Mouse (Mus musculus): ENCODE measurements around the gene Sart3. TPM values are rescaled to one million over a fixed set of nuclear protein-coding genes. Genes with fewer than 3 reads are reported as not detected.

Gene Sart3
- polyA plus RNA-seq, 1 experiment from 2014 or later = 30.5 TPM

GRCm38 (mm10) chr5:113810111-113810510, 37.8 kb upstream of the Sart3 start:
- Histone ChIP-seq H3K9ac (replicated peaks; ENCODE audit: low read depth, low read length) (no peak overlapping the region), H3K4me1 (ENCODE audit: control insufficient read depth, insufficient read depth, low read length) (peaks cover 4% of the 10 kb centered on the region), H3K4me3 (ENCODE audit: low read depth, low read length) (no peak overlapping the region), H3K27ac (ENCODE audit: low read length) (no peak overlapping the region), H3K36me3 (ENCODE audit: control insufficient read depth, insufficient read depth, low read length) (no peaks in the 10 kb centered on the region), H3K9me3 (ENCODE audit: control insufficient read depth, low read depth, low read length) (peaks cover 8% of the 10 kb centered on the region; the same call in 1 of the 2 replicates), H3K4me2 (replicated peaks; ENCODE audit: low read depth, low read length) (no peak overlapping the region), H3K27me3 (ENCODE audit: control insufficient read depth, insufficient read depth, low read length) (no peaks in the 10 kb centered on the region)
- no peak for ATAC-seq (ENCODE audit: insufficient number of reproducible peaks, insufficient read depth, low FRiP score, low read depth)
- 84% methylated on average over 4 of the region's 4 CpGs for WGBS

- no peaks in the 10 kb centered on the region for H3K36me3 ChIP-seq (ENCODE audit: control insufficient read depth, insufficient read depth, low read length)
- no peak overlapping the region; the same call in 1 of the 2 replicates for H3K27ac ChIP-seq (ENCODE audit: low read length)
- no peak overlapping the region for H3K4me2 ChIP-seq (replicated peaks; ENCODE audit: low read depth, low read length)
- H3K9ac ChIP-seq (replicated peaks; ENCODE audit: low read depth, low read length) = no peak overlapping the region
- no peaks in the 10 kb centered on the region for H3K27me3 ChIP-seq (ENCODE audit: control insufficient read depth, insufficient read depth, low read length)
- H3K4me1 ChIP-seq (ENCODE audit: control insufficient read depth, insufficient read depth, low read length) = peaks cover 4% of the 10 kb centered on the region
- 43% methylated on average over 2 of the region's 2 CpGs for WGBS
- no peak overlapping the region for H3K4me3 ChIP-seq (ENCODE audit: low read depth, low read length)
- ATAC-seq (ENCODE audit: insufficient number of reproducible peaks, insufficient read depth, low FRiP score, low read depth) = peak; percentile 14; the same call in 1 of the 2 replicates
- peaks cover 8% of the 10 kb centered on the region; the same call in 1 of the 2 replicates for H3K9me3 ChIP-seq (ENCODE audit: control insufficient read depth, low read depth, low read length)
Measured at GRCm38 (mm10) chr5:113808177-113808576, 35.9 kb upstream of the Sart3 start.

GRCm38 (mm10) chr5:113807712-113808111, 35.4 kb upstream of the Sart3 start:
- ATAC-seq (ENCODE audit: insufficient number of reproducible peaks, insufficient read depth, low FRiP score, low read depth) = no peak; the same call in 1 of the 2 replicates
- peaks cover 8% of the 10 kb centered on the region; the same call in 1 of the 2 replicates for H3K9me3 ChIP-seq (ENCODE audit: control insufficient read depth, low read depth, low read length)
- no peak overlapping the region for H3K4me3 ChIP-seq (ENCODE audit: low read depth, low read length)
- WGBS = 60% methylated on average over 9 of the region's 9 CpGs
- peaks cover 4% of the 10 kb centered on the region for H3K4me1 ChIP-seq (ENCODE audit: control insufficient read depth, insufficient read depth, low read length)
- no peaks in the 10 kb centered on the region for H3K36me3 ChIP-seq (ENCODE audit: control insufficient read depth, insufficient read depth, low read length)
- H3K9ac ChIP-seq (replicated peaks; ENCODE audit: low read depth, low read length) = no peak overlapping the region
- no peak overlapping the region; the same call in 1 of the 2 replicates for H3K27ac ChIP-seq (ENCODE audit: low read length)
- H3K27me3 ChIP-seq (ENCODE audit: control insufficient read depth, insufficient read depth, low read length) = no peaks in the 10 kb centered on the region
- no peak overlapping the region for H3K4me2 ChIP-seq (replicated peaks; ENCODE audit: low read depth, low read length)

GRCm38 (mm10) chr5:113806414-113806813, 34.1 kb upstream of the Sart3 start:
- ATAC-seq (ENCODE audit: insufficient number of reproducible peaks, insufficient read depth, low FRiP score, low read depth) = no peak
- peaks cover 5% of the 10 kb centered on the region; the same call in 1 of the 2 replicates for H3K9me3 ChIP-seq (ENCODE audit: control insufficient read depth, low read depth, low read length)
- no peaks in the 10 kb centered on the region for H3K36me3 ChIP-seq (ENCODE audit: control insufficient read depth, insufficient read depth, low read length)
- H3K27me3 ChIP-seq (ENCODE audit: control insufficient read depth, insufficient read depth, low read length) = no peaks in the 10 kb centered on the region
- H3K4me1 ChIP-seq (ENCODE audit: control insufficient read depth, insufficient read depth, low read length) = peaks cover 4% of the 10 kb centered on the region
- H3K4me2 ChIP-seq (replicated peaks; ENCODE audit: low read depth, low read length) = no peak overlapping the region
- 8% methylated on average over 10 of the region's 10 CpGs for WGBS
- H3K9ac ChIP-seq (replicated peaks; ENCODE audit: low read depth, low read length) = no peak overlapping the region
- no peak overlapping the region for H3K4me3 ChIP-seq (ENCODE audit: low read depth, low read length)
- peak overlapping the region; percentile 33; the same call in 1 of the 2 replicates for H3K27ac ChIP-seq (ENCODE audit: low read length)

- WGBS = 87% methylated on average over 9 of the region's 9 CpGs
- no peak overlapping the region for H3K27ac ChIP-seq (ENCODE audit: low read length)
- H3K36me3 ChIP-seq (ENCODE audit: control insufficient read depth, insufficient read depth, low read length) = no peaks in the 10 kb centered on the region
Measured at GRCm38 (mm10) chr5:113805301-113805700, 33.0 kb upstream of the Sart3 start.

GRCm38 (mm10) chr5:113804395-113804966, 32.2 kb upstream of the Sart3 start:
- Histone ChIP-seq H3K4me1 (ENCODE audit: control insufficient read depth, insufficient read depth, low read length) (peaks cover 7% of the 10 kb centered on the region), H3K4me2 (replicated peaks; ENCODE audit: low read depth, low read length) (no peak overlapping the region), H3K27ac (ENCODE audit: low read length) (no peak overlapping the region), H3K4me3 (ENCODE audit: low read depth, low read length) (no peak overlapping the region), H3K9ac (replicated peaks; ENCODE audit: low read depth, low read length) (no peak overlapping the region), H3K27me3 (ENCODE audit: control insufficient read depth, insufficient read depth, low read length) (no peaks in the 10 kb centered on the region), H3K9me3 (ENCODE audit: control insufficient read depth, low read depth, low read length) (no peaks in the 10 kb centered on the region), H3K36me3 (ENCODE audit: control insufficient read depth, insufficient read depth, low read length) (no peaks in the 10 kb centered on the region)
- WGBS = 61% methylated on average over 7 of the region's 7 CpGs
- no peak for ATAC-seq (ENCODE audit: insufficient number of reproducible peaks, insufficient read depth, low FRiP score, low read depth)

More at GRCm38 (mm10) chr5:113805301-113805700, 33.0 kb upstream of the Sart3 start:
- Histone ChIP-seq H3K9ac (replicated peaks; ENCODE audit: low read depth, low read length) (no peak overlapping the region), H3K4me1 (ENCODE audit: control insufficient read depth, insufficient read depth, low read length) (peaks cover 7% of the 10 kb centered on the region), H3K27me3 (ENCODE audit: control insufficient read depth, insufficient read depth, low read length) (no peaks in the 10 kb centered on the region), H3K9me3 (ENCODE audit: control insufficient read depth, low read depth, low read length) (no peaks in the 10 kb centered on the region), H3K4me2 (replicated peaks; ENCODE audit: low read depth, low read length) (no peak overlapping the region), H3K4me3 (ENCODE audit: low read depth, low read length) (no peak overlapping the region)
- no peak for ATAC-seq (ENCODE audit: insufficient number of reproducible peaks, insufficient read depth, low FRiP score, low read depth)

GRCm38 (mm10) chr5:113800280-113800679, 28.0 kb upstream of the Sart3 start, which contains the start of gene Tmem119:
TSS of gene Tmem119 (minus strand) at chr5:113800516.
- Histone ChIP-seq H3K27ac (ENCODE audit: low read length) (peak within 1 kb of the TSS; percentile 79), H3K4me3 (ENCODE audit: low read depth, low read length) (peak within 1 kb of the TSS; percentile 44), H3K4me1 (ENCODE audit: control insufficient read depth, insufficient read depth, low read length) (peaks cover 31% of the 10 kb centered on the region), H3K9ac (replicated peaks; ENCODE audit: low read depth, low read length) (peak within 1 kb of the TSS; percentile 36; the same call in 1 of the 2 replicates), H3K27me3 (ENCODE audit: control insufficient read depth, insufficient read depth, low read length) (no peaks in the 10 kb centered on the region), H3K36me3 (ENCODE audit: control insufficient read depth, insufficient read depth, low read length) (no peaks in the 10 kb centered on the region), H3K9me3 (ENCODE audit: control insufficient read depth, low read depth, low read length) (no peaks in the 10 kb centered on the region), H3K4me2 (replicated peaks; ENCODE audit: low read depth, low read length) (peak within 1 kb of the TSS; percentile 61)
- whole genome bisulfite sequencing = under 1% methylated on average over 11 of the region's 11 CpGs
- ATAC-seq (ENCODE audit: insufficient number of reproducible peaks, insufficient read depth, low FRiP score, low read depth) = peak; percentile 79

- no peaks in the 10 kb centered on the region for H3K9me3 ChIP-seq (ENCODE audit: control insufficient read depth, low read depth, low read length)
- H3K27ac ChIP-seq (ENCODE audit: low read length) = peak overlapping the region; percentile 79
- no peaks in the 10 kb centered on the region for H3K27me3 ChIP-seq (ENCODE audit: control insufficient read depth, insufficient read depth, low read length)
- peak overlapping the region; percentile 44 for H3K4me3 ChIP-seq (ENCODE audit: low read depth, low read length)
- H3K4me1 ChIP-seq (ENCODE audit: control insufficient read depth, insufficient read depth, low read length) = peaks cover 31% of the 10 kb centered on the region
- no peaks in the 10 kb centered on the region for H3K36me3 ChIP-seq (ENCODE audit: control insufficient read depth, insufficient read depth, low read length)
- peak overlapping the region; percentile 61 for H3K4me2 ChIP-seq (replicated peaks; ENCODE audit: low read depth, low read length)
- WGBS = 28% methylated on average over 5 of the region's 5 CpGs
- ATAC-seq (ENCODE audit: insufficient number of reproducible peaks, insufficient read depth, low FRiP score, low read depth) = no peak
- peak overlapping the region; percentile 36; the same call in 1 of the 2 replicates for H3K9ac ChIP-seq (replicated peaks; ENCODE audit: low read depth, low read length)
Measured at GRCm38 (mm10) chr5:113799691-113800090, 27.4 kb upstream of the Sart3 start.
